Mouse (Mus musculus): Measurements from ENCODE around the gene Scarf2. TPM values are rescaled to one million over a fixed set of nuclear protein-coding genes. Genes with fewer than 3 reads are reported as not detected.

Scarf2 gene
- 1 to 10 TPM; 4.1 to 4.3 (median 4.1) TPM for total RNA-seq (2022)

- DNase-seq (ENCODE audit: low spot score in 2 of 2), result no peak
These were observed at the start of gene Scarf2 for GRCm38 (mm10) chr16:17796971-17797811. Gene Scarf2, plus strand, starts transcription at chr16:17797282.

- DNase-seq (ENCODE audit: low spot score in 2 of 2), result no peak
These were observed 44.1 kb upstream of the Scarf2 start for GRCm38 (mm10) chr16:17753001-17753400.

- no peak for DNase-seq (ENCODE audit: low spot score in 2 of 2)
These were observed 43.4 kb upstream of the Scarf2 start for GRCm38 (mm10) chr16:17753686-17754085.

GRCm38 (mm10) chr16:17757756-17758155 lies 39.3 kb upstream of the Scarf2 start:
- no peak for DNase-seq (ENCODE audit: low spot score in 2 of 2)

GRCm38 (mm10) chr16:17758902-17759301 lies 38.2 kb upstream of the Scarf2 start:
- DNase-seq (ENCODE audit: low spot score in 2 of 2), result no peak

GRCm38 (mm10) chr16:17759344-17759773 lies 37.7 kb upstream of the Scarf2 start, which contains the start of gene Klhl22:
Gene Klhl22, plus strand, starts transcription at chr16:17759618.
- peak; percentile 74 to 80 for DNase-seq (ENCODE audit: low spot score in 2 of 2)

GRCm38 (mm10) chr16:17759813-17760321 lies 37.2 kb upstream of the Scarf2 start:
- DNase-seq (ENCODE audit: low spot score in 2 of 2), result peak in 1 of 2 experiments; percentile 35

- no peak for DNase-seq (ENCODE audit: low spot score in 2 of 2)
These were observed 36.4 kb upstream of the Scarf2 start for GRCm38 (mm10) chr16:17760657-17761056.

GRCm38 (mm10) chr16:17761074-17761473 lies 36.0 kb upstream of the Scarf2 start:
- DNase-seq (ENCODE audit: low spot score in 2 of 2), result no peak

GRCm38 (mm10) chr16:17764108-17764511 lies 33.0 kb upstream of the Scarf2 start:
- no peak for DNase-seq (ENCODE audit: low spot score in 2 of 2)

- peak in 1 of 2 experiments; percentile 23 for DNase-seq (ENCODE audit: low spot score in 2 of 2)
These were observed 28.2 kb upstream of the Scarf2 start for GRCm38 (mm10) chr16:17768834-17769233.

- DNase-seq (ENCODE audit: low spot score in 2 of 2), result no peak
These were observed 25.8 kb upstream of the Scarf2 start for GRCm38 (mm10) chr16:17771117-17771865.

- DNase-seq (ENCODE audit: low spot score in 2 of 2), result no peak
These were observed 20.3 kb upstream of the Scarf2 start for GRCm38 (mm10) chr16:17776828-17777227.

- no peak for DNase-seq (ENCODE audit: low spot score in 2 of 2)
These were observed 18.9 kb upstream of the Scarf2 start for GRCm38 (mm10) chr16:17778223-17778622.

- DNase-seq (ENCODE audit: low spot score in 2 of 2), result no peak
These were observed 17.4 kb upstream of the Scarf2 start for GRCm38 (mm10) chr16:17779692-17780091.

GRCm38 (mm10) chr16:17785337-17785736 lies 11.7 kb upstream of the Scarf2 start:
- DNase-seq (ENCODE audit: low spot score in 2 of 2), result no peak

- DNase-seq (ENCODE audit: low spot score in 2 of 2), result no peak
These were observed 4.4 kb upstream of the Scarf2 start for GRCm38 (mm10) chr16:17792728-17793127.

- no peak for DNase-seq (ENCODE audit: low spot score in 2 of 2)
These were observed 3.0 kb upstream of the Scarf2 start for GRCm38 (mm10) chr16:17794047-17794446.

- no peak for DNase-seq (ENCODE audit: low spot score in 2 of 2)
These were observed 1.4 kb upstream of the Scarf2 start for GRCm38 (mm10) chr16:17795643-17796042.

GRCm38 (mm10) chr16:17796519-17796918 lies 563 bp upstream of the Scarf2 start:
- no peak for DNase-seq (ENCODE audit: low spot score in 2 of 2)

GRCm38 (mm10) chr16:17797812-17798311 lies 780 bp downstream of the Scarf2 start:
- DNase-seq (ENCODE audit: low spot score in 2 of 2), result no peak
